Mouse (Mus musculus) layer of hippocampus, adult 18-20 months (tissue): Measurements from ENCODE around the gene Gal3st2b. TPM values are rescaled to one million over a fixed set of nuclear protein-coding genes. Genes with fewer than 3 reads are reported as not detected.
A peak's percentile ranks its signal among the peaks of the same experiment; 100 is the strongest.
"Not testable (repeated sequence)": the region's sequence is repeated elsewhere in the genome, so short reads cannot be mapped to it uniquely, and the experiment has no call there.

ENCODE experiments used
- DNase-seq, 2 experiments: peaks; one replicate each; pipeline ENCODE4 v3.0.0; 2022; ENCODE audit warnings: low spot score in 2 of 2
- long read RNA-seq: library from polyadenylated mRNA; stranded (forward); transcript quantifications from one replicate; pipeline ENCODE4 v2.0.0, GENCODE M21; 2021
- total RNA-seq, 2 experiments: library from RNA; stranded (reverse); gene quantifications; 2 replicates each; pipeline ENCODE4 v1.2.3; 2021

The Gal3st2b gene
- total RNA-seq = under 1 TPM; 0.28 to 0.62 TPM
- long read RNA-seq = 0 reads

DNA sequence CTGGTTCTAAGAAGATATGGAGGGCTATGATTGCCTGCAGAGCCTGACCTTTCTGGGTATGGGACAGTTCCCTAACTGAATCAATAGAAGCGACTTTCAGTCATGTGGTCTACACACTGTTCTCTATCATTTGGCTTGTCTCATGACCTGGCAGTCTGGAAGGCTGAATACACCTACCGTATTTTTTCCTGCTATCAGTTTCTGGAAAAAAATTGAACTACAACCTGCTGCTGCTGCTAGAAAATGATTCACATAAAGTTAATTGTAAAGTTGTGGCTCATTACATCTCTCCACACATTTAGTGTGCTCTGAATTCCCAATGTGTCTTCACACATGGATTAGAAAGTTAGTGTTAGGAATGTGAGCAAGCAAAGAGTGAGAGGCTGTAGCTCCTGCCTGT lies at the start of gene Gal3st2b:
Gene Gal3st2b, plus strand, starts transcription at position 301 of the 400 bp plus-strand sequence.
- not testable (repeated sequence) for DNase-seq

DNA sequence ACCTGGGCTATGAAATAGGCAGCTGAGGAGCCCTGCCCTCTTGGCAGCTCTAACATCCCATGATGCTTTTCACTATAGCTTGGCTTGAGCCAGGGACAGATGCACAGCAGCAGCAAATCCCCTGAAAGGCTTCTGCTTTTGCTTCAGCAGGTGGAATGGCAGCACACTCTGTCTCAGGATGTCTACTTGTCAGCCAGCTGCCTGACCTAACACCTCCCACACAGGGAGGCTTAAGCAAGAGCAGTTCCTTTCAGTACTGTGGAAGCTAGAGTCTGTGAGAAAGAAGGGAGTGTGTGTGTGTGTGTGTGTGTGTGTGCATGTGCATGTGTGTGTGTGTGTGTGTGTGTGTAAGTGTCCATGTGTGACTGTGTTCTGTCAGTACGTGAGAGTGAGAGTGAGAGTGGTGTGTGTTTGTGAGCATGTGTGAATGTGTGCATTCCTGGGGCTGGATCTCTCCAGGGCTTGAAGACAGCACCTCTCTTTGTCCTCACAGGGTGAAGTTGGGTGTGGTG lies 46.5 kb upstream of the Gal3st2b start:
- DNase-seq = not testable (repeated sequence)

DNA sequence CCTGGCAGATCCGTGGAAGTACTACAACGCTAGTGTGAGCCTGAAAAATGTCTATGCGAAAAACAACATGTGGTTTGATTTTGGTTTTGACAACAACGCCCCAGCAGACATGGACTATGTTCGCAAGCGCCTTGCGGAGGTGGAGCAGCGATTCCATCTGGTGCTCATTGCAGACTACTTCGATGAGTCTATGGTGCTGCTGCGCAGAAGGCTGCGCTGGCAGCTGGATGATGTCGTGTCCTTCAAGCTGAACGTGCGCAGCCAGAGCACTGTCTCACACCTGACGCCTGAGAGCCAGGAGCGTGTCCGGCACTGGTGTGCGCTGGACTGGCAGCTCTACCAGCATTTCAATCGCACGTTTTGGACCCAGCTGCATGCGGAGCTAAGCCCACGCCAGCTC lies 43.7 kb upstream of the Gal3st2b start:
- peak; percentile 12 to 36 for DNase-seq

DNA sequence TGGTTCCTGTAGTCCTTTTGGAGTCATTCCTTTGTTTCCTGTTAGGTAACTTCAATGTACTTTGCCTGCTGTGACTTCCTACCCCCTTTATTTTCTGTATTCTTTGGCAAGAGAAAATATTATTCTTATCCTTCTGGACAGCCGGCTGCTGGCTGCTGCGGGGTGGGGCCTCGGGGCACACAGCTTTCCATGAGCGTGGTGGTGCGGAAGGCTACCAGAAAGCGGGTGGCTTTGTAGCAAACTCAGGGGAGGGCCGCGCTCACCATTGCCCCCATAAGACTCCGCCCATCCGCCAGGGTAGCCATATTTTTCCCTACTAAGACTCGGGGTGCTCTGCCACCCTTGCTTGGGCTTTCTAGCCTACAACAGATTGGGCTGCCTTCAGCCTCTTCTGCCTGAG lies 36.3 kb upstream of the Gal3st2b start:
- not testable (repeated sequence) for DNase-seq

DNA sequence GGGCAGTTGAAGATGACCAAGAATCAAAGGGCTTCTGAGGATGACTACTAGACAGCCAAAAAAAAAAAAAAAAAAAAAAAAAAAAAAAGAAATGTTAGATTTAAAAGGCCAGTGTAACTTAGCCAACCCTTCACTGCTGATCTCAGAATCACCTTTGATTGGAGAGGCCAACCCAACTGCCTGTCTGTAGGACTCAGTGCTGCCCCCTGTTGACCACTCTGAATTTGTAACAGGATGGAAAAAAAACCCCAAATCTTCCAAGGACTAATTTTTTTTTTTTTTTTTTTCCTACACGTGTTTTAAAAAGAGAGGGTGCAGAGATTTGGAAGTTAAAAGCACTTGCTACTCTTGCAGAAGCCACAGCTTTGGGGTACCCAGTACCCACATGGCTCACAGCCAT lies 27.2 kb upstream of the Gal3st2b start:
- DNase-seq = not testable (repeated sequence)

DNA sequence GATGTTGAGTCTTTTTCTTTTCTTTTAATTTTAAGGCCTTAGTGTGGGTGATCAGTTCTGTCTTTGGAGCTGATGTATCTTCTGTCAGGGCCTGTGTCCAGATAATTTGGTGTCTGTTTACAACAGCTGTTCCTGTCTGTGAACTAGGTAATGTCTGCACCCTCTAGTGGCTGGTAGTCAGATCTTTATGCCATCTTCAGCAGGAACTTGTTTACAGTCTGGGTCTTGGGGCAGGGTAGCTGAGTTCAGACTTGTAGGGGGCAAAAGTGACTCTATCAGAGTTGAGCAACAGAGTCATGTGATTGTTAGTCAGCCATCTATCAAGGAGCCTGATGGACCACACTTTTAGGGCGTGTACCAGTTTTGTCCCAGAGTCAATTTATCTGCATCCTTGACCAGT lies 20.7 kb upstream of the Gal3st2b start:
- DNase-seq = not testable (repeated sequence)

DNA sequence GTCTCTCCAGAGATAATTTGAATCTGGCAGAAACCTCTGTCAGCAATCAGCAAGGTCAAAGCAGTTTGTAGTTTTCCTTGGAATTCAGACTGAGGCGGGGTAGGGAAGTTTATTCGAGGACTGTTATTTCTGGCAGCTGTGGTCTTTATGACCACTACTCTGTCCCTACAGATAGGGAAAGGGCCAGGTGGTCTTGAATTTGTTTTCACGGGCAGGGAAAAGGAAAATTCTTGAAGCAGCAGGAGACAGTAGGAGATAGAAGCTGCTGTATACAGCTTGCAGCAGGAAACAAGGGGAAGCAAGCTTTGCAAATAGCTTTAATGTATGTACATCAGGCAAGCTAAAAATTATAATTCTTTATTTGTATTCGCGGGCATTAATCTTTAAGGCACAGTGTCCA lies 16.8 kb upstream of the Gal3st2b start:
- not testable (repeated sequence) for DNase-seq

DNA sequence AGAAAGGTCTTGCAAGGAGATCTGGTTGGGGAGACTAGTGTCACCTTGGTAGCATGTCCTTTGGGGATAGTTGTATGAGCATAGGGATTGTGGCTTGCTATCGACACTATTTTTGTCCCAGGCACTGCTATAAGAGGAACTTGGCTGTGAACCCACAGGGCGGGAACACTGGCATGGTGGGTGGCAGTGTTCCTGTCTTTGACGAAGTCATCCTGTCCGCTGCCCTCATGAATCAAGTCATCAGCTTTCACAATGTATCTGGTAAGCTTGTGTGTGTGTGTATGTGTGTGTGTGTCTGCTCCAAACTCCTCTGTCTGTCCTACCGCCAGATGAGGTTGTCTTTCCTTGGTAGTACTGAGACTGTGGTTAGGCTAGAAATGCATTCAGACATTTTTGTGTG lies 11.4 kb upstream of the Gal3st2b start:
- DNase-seq = not testable (repeated sequence)

DNA sequence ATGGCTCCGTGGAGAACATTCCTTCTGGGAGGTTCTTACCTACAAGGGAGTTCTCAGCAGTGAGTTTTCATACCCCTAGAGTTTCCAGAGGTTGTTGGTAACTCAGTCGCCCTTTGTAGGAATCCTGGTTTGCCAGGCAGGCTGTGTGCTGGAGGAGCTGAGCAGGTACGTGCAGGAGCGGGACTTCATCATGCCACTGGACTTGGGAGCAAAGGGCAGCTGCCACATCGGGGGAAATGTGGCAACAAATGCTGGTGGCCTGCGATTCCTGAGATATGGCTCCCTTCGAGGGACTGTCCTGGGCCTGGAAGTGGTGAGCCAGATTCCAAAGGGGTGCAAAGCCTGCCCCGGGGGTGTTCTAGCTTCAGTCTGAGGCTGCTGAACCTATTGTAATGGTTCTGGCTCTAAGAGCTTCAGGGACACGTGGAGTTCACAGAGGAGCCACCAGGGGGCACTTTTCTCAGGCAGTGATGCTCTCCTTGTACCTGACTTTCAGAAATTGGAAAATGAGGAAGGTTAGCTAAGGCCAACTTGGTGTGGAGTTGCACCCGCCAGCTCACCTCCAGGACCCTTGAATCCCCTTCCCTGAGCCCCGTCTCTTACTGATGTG lies 9.0 kb upstream of the Gal3st2b start:
- not testable (repeated sequence) for DNase-seq

DNA sequence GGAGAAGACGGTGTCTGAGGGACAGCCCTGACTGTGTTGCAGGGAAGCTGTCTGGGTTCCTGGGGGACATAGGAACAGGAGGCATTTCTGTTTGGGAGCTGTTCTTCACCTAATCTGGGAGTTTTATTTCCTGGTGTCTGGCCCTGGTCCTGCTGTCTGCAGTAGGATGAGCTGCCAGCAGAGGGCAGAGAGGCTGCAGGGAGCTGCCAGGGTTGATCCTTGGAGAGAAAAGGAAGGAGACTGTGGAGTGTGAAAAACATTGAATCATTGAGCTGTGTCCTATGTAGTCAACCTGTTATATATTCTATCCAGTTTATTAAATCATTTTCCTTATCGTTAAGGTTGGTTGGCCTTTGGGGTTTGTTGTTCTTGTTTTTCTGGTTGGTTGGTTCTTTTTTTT lies 6.2 kb upstream of the Gal3st2b start:
- DNase-seq = not testable (repeated sequence)

DNA sequence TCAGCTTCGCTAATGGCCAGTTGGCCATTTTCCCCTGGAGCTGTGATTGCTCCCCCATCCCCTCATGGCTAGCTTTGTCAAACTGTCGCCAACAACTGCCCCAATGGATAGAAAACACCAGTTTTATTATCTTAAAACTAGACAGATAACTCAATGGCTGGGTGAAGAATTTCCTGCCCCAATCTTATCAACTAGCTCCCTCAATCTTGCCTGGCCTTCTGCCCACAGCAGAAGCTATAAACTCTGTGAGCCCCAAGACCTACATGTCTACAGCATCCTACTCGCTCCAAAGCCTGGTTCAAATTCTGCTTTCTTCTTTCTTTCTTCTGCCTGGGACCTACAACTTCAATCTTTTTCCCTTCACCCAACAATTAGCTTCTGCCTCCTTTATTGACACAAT lies 951 bp upstream of the Gal3st2b start:
- DNase-seq = not testable (repeated sequence)

DNA sequence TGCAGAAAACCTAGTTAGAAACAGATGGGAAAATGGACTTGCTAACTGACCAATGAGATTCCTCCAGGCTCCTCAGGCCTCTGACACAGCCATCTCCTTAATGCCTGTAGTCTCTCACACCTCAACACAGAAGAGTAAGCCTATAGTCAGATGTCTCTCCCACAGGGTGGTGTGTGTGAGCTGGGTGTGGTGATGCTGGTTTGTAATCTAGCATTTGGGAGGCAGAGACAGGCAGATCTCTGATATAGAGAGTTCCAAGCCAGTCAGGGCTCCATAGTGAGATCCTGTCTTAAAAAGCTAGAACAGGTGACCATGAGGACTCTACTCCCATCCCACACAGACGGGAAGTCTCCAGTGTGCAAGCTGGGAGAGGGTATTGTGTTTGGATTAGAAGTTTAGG lies 664 bp downstream of the Gal3st2b start:
- DNase-seq = not testable (repeated sequence)

DNA sequence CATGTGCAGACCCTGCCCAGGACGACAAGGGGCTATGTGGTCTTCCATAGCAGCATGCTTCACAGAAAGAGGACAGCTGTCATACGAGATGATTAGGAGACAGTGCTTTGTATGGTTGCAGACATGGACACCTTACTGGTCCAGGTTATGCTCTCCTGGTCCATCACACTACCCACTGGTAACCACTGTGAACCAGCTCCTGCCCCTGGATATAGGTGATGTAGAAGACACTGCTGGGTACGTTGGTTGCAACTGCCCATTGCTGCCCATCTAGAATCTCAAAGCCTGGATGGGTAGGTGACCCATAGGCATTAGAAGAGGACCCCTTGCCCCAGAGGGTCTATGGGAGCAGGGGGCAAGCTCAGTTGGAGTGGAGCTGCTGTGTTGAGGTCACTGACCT lies 1.2 kb downstream of the Gal3st2b start:
- not testable (repeated sequence) for DNase-seq

DNA sequence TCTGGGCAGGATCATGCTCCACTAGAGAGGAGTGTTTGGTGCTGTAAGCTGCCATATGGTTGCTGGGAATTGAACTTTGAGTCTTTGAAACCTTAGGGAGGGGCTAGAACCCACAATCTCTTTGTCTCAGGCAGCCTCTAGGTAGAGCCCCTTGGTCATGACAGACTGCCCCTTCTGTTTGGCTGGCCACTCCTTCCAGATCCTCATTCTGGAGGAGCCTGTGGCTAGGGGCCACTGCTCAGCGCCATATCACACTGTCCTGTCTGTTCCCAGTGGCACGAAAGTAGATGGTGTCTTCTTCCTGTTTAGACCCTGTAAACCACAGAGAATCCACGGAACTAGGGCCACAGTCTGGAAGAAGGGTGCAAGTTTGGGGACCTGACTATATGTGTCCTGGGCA lies 4.5 kb downstream of the Gal3st2b start:
- not testable (repeated sequence) for DNase-seq

DNA sequence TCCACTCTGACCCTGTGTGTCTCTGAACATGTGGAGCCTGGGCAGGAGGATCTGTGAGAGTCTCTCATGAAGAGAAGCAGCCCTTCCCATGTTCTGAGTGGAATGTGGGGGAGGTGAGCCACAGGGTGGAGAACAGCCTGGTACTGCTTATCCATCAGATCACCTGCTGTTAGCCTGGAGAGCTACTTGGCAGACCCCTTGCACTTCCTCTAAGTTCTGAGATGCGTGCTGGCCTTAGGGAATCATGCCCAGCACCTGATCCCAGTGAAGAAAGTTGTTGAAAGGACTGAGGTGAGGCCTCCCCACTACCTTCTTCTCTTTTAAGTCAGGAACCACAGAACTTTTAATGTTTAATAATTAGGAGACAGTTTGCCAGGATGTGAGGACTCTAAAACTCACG lies 5.0 kb downstream of the Gal3st2b start:
- not testable (repeated sequence) for DNase-seq

DNA sequence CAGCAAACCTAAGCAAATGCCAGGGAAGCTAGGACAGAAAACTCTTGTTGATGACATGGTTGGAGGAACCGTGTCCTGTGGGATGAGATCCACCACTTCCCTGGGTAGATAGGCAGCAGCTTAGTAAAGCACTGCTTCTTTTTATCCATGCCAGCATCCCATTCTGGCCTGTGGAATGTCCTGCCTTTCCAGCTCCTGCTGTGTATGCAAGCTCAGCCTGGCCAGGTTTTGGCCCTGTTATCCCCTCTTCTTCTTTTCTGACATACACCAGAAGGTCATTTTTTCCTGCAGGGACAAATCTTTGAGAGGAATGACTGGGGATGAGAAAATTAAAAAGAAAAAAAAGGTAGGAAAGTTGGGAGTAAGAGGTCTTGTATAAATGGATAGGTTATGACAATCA lies 17.3 kb downstream of the Gal3st2b start:
- DNase-seq = not testable (repeated sequence)

DNA sequence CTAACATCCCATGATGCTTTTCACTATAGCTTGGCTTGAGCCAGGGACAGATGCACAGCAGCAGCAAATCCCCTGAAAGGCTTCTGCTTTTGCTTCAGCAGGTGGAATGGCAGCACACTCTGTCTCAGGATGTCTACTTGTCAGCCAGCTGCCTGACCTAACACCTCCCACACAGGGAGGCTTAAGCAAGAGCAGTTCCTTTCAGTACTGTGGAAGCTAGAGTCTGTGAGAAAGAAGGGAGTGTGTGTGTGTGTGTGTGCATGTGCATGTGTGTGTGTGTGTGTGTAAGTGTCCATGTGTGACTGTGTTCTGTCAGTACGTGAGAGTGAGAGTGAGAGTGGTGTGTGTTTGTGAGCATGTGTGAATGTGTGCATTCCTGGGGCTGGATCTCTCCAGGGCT lies 19.7 kb downstream of the Gal3st2b start:
- DNase-seq = not testable (repeated sequence)

DNA sequence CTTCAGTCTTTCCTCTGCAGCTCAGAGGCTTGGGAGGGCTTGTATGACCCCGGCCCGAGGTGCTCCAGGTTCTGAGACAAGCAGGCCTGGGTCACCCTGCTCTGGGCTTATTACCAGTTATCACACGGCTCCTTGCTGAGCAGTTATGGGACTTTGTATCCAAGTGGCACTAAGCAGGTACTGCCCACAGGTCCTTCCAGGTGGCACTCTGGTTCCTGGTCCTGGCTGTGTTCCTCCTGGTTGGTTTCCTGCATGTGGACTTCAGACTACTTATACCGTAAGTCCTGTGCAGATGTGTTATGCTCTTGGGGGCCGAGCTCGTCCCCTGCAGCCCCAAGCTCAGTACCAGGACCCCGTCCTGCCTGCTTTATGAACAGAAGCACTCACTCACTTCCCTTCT lies 20.3 kb downstream of the Gal3st2b start:
- DNase-seq = not testable (repeated sequence)

DNA sequence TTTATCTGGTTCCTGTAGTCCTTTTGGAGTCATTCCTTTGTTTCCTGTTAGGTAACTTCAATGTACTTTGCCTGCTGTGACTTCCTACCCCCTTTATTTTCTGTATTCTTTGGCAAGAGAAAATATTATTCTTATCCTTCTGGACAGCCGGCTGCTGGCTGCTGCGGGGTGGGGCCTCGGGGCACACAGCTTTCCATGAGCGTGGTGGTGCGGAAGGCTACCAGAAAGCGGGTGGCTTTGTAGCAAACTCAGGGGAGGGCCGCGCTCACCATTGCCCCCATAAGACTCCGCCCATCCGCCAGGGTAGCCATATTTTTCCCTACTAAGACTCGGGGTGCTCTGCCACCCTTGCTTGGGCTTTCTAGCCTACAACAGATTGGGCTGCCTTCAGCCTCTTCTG lies 31.0 kb downstream of the Gal3st2b start:
- DNase-seq = not testable (repeated sequence)

DNA sequence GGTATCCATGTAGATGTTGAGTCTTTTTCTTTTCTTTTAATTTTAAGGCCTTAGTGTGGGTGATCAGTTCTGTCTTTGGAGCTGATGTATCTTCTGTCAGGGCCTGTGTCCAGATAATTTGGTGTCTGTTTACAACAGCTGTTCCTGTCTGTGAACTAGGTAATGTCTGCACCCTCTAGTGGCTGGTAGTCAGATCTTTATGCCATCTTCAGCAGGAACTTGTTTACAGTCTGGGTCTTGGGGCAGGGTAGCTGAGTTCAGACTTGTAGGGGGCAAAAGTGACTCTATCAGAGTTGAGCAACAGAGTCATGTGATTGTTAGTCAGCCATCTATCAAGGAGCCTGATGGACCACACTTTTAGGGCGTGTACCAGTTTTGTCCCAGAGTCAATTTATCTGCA lies 48.4 kb downstream of the Gal3st2b start:
- not testable (repeated sequence) for DNase-seq

DNA sequence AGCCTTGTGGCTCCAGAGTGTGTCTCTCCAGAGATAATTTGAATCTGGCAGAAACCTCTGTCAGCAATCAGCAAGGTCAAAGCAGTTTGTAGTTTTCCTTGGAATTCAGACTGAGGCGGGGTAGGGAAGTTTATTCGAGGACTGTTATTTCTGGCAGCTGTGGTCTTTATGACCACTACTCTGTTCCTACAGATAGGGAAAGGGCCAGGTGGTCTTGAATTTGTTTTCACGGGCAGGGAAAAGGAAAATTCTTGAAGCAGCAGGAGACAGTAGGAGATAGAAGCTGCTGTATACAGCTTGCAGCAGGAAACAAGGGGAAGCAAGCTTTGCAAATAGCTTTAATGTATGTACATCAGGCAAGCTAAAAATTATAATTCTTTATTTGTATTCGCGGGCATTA lies 52.3 kb downstream of the Gal3st2b start:
- not testable (repeated sequence) for DNase-seq

DNA sequence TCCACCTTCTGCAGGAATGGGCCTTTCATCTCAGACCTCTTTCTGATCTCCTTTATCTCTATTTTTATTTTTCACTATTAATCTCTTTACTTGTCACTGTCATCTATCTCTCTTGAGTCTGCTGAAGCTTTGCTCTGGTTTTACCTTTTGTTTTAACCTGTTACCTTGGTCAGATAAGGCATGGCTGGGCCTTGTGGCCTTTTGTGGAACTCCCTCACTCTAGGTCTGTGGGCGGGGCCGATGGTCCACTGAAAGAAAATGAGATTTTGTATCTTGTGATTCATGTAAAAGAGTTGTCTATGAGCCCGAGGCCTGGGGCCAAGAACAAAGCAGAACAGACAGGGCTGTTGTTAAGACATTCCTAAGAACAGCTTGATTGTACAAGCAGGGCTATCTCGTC lies 52.7 kb downstream of the Gal3st2b start:
- not testable (repeated sequence) for DNase-seq

DNA sequence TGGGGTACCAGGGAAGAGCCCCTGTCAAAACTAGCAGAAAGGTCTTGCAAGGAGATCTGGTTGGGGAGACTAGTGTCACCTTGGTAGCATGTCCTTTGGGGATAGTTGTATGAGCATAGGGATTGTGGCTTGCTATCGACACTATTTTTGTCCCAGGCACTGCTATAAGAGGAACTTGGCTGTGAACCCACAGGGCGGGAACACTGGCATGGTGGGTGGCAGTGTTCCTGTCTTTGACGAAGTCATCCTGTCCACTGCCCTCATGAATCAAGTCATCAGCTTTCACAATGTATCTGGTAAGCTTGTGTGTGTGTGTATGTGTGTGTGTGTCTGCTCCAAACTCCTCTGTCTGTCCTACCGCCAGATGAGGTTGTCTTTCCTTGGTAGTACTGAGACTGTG lies 57.7 kb downstream of the Gal3st2b start:
- not testable (repeated sequence) for DNase-seq
